Mouse (Mus musculus) MEL (cell line): ENCODE data around the gene Depp1.

ENCODE experiments used
- CTCF ChIP-seq, 3 experiments: IDR thresholded peaks in 2 of 3; conservative IDR thresholded peaks in 1 of 3; 2 replicates each; pipeline ENCODE4 v1.5.1; 2011 to 2012; ENCODE audit warnings: low read length in 3 of 3, low read depth in 2 of 3, mild to moderate bottlenecking in 2 of 3, improper control_type of control experiment in 1 of 3, inconsistent platforms in 1 of 3, mixed read lengths in 1 of 3, moderate library complexity in 1 of 3; ENCODE audit not compliant: control insufficient read depth in 1 of 3, insufficient read depth in 1 of 3, poor library complexity in 1 of 3, severe bottlenecking in 1 of 3
- GABPA ChIP-seq: IDR thresholded peaks from 2 replicates; pipeline ENCODE4 v1.6.1; 2012; ENCODE audit warnings: low read depth, mild to moderate bottlenecking, inconsistent platforms, low read length, improper control_type of control experiment, moderate library complexity
- MYC ChIP-seq: IDR thresholded peaks from 2 replicates; pipeline ENCODE4 v1.6.1; 2011; ENCODE audit warnings: low read depth, mild to moderate bottlenecking, low read length, improper control_type of control experiment, moderate library complexity

DNA sequence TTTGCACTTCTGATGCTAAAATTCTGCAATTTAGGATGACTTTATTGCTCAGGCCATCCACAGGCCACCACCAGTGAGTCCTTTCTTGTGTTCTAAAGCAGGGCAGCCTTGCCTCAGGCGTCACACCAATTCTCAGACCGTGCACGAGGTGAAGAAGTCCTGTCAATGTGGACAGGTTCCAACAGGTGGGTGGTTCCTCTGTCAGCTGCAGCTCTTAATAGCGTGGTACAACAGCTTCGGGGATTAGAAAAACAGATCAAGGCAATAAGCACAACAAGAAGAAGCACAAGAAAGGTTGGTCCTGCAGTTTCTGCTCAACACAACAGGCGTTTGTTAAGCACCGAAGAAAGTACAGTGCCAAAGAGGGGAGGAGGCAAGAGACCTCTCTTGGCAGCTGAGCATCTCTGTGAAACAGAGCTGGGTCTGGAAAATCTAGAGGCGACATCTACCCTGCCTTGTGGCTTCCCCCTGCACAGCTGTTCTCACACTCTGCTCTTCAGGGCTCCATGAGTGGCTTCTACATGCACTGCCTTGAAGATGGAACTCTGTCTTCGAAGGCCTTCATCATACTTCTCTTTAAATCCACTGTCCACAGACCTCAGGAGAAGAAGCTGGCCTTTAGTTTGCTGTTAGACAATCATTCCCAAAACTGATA lies 13.7 kb upstream of the Depp1 start:
- TF ChIP-seq GABPA (no peak), CTCF (IDR thresholded peaks at IDR 0.05 in 2 of 3, conservative IDR thresholded peaks at IDR 0.05 in 1 of 3; ENCODE audit: control insufficient read depth in 1 of 3, insufficient read depth in 1 of 3, low read depth in 2 of 3, low read length in 3 of 3, poor library complexity in 1 of 3, severe bottlenecking in 1 of 3) (no peak), MYC (no peak)
